Mouse (Mus musculus) myocyte (in vitro differentiated cells): ENCODE measurements around the gene Herc3. TPM values are rescaled to one million over a fixed set of nuclear protein-coding genes. Genes with fewer than 3 reads are reported as not detected.

Experiments
- H3K27me3 ChIP-seq: one replicate; pipeline ENCODE4 v1.6.1; 2011; ENCODE audit not compliant: control insufficient read depth, insufficient read depth, insufficient read length
- H3K36me3 ChIP-seq: one replicate; pipeline ENCODE4 v1.6.1; 2011; ENCODE audit not compliant: control insufficient read depth, insufficient read depth
- H3K4me2 ChIP-seq: one replicate; pipeline ENCODE4 v1.6.1; 2011; ENCODE audit warnings: low read depth, control low read depth
- H3K4me3 ChIP-seq: one replicate; pipeline ENCODE4 v1.5.1; 2011; ENCODE audit warnings: mild to moderate bottlenecking, control low read depth, moderate library complexity
- H3K79me2 ChIP-seq: one replicate; pipeline ENCODE4 v1.6.1; 2011; ENCODE audit not compliant: control insufficient read depth, insufficient read depth
- H3ac ChIP-seq: one replicate; pipeline ENCODE4 v1.6.1; 2011; ENCODE audit not compliant: control insufficient read depth, insufficient read length
- CEBPB ChIP-seq: IDR thresholded peaks from 2 replicates; pipeline ENCODE4 v1.6.1; 2011; ENCODE audit warnings: mild to moderate bottlenecking, moderate library complexity; ENCODE audit not compliant: poor library complexity, insufficient read depth, severe bottlenecking
- E2F4 ChIP-seq: IDR thresholded peaks from one replicate; pipeline ENCODE4 v1.6.1; 2011; ENCODE audit warnings: mild to moderate bottlenecking, control low read depth, moderate library complexity; ENCODE audit not compliant: insufficient read depth
- MAX ChIP-seq: IDR thresholded peaks from one replicate; pipeline ENCODE4 v1.6.1; 2011; ENCODE audit warnings: low read depth, mild to moderate bottlenecking, control low read depth
- MYOD1 ChIP-seq, 3 experiments: IDR thresholded peaks; one replicate each; pipeline ENCODE4 v1.6.1; 2011; ENCODE audit warnings: control low read depth in 2 of 3, low read depth in 2 of 3, mild to moderate bottlenecking in 2 of 3, moderate library complexity in 1 of 3; ENCODE audit not compliant: insufficient read length in 2 of 3, control insufficient read depth in 1 of 3
- MYOG ChIP-seq, 3 experiments: IDR thresholded peaks; one replicate each; pipeline ENCODE4 v1.6.1; 2011; ENCODE audit warnings: control low read depth in 2 of 3, low read depth in 2 of 3, mild to moderate bottlenecking in 2 of 3; ENCODE audit not compliant: insufficient read length in 2 of 3, control insufficient read depth in 1 of 3, insufficient read depth in 1 of 3
- POLR2A ChIP-seq: IDR thresholded peaks from one replicate; pipeline ENCODE4 v1.6.1; 2011; ENCODE audit warnings: low read depth, mild to moderate bottlenecking, control low read depth, moderate library complexity; ENCODE audit not compliant: insufficient read length
- POLR2AphosphoS2 ChIP-seq: IDR thresholded peaks from one replicate; pipeline ENCODE4 v1.6.1; 2011; ENCODE audit warnings: low read depth, control low read depth; ENCODE audit not compliant: insufficient read length
- REST ChIP-seq: IDR thresholded peaks from one replicate; pipeline ENCODE4 v1.6.1; 2011; ENCODE audit warnings: mild to moderate bottlenecking, control low read depth, moderate library complexity; ENCODE audit not compliant: insufficient read depth, insufficient read length
- SRF ChIP-seq: IDR thresholded peaks from one replicate; pipeline ENCODE4 v1.6.1; 2011; ENCODE audit warnings: low read depth; ENCODE audit not compliant: control insufficient read depth, insufficient read length
- TCF12 ChIP-seq: IDR thresholded peaks from one replicate; pipeline ENCODE4 v1.6.1; 2011; ENCODE audit warnings: mild to moderate bottlenecking, control low read depth; ENCODE audit not compliant: poor library complexity, insufficient read depth, severe bottlenecking
- TCF3 ChIP-seq: IDR thresholded peaks from one replicate; pipeline ENCODE4 v1.6.1; 2011; ENCODE audit warnings: low read depth, control low read depth; ENCODE audit not compliant: insufficient read length
- USF1 ChIP-seq: IDR thresholded peaks from one replicate; pipeline ENCODE4 v1.6.1; 2011; ENCODE audit warnings: low read depth, mild to moderate bottlenecking, control low read depth, moderate library complexity
- polyA plus RNA-seq: library from polyadenylated mRNA; unstranded; fragments of >200 nt; fragmentation: generic; extraction: Trizol; gene quantifications from one replicate; pipeline ENCODE4 v1.2.1, GENCODE M21; 2012; ENCODE audit warnings: missing spikeins

The Herc3 gene
- polyA plus RNA-seq, 1 experiment, result 4.5 TPM

DNA sequence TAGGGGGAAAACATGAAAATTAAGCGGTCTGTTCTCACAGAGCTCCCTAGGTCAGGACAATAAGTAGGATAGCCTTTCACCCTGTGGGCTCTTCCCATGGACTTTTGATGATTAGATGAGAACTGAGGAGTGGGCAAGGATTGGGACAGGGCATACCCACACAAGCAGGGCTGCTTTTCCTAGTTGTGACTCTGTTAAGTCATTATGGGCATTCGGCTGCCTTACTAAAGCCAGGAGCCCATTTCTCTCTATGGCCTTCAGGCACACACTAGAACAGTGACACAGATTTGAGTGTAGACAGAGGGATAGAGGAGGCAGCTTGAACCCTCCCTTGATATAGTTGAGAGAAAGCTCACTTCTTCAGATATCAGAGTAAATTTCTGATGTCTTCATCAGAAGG lies 132.8 kb downstream of the Herc3 start:
- H3K4me2 ChIP-seq, result no peak overlapping the region
- no peaks in the 10 kb centered on the region for H3K79me2 ChIP-seq
- H3K4me3 ChIP-seq, result no peak overlapping the region
- H3K27me3 ChIP-seq, result no peaks in the 10 kb centered on the region
- TF ChIP-seq REST, result no peak
- TF ChIP-seq POLR2A, result no peak
- no peak for TF ChIP-seq E2F4
- no peak for TF ChIP-seq USF1
- no peak for TF ChIP-seq CEBPB
- no peak for TF ChIP-seq TCF12
- TF ChIP-seq MYOD1 (IDR thresholded peaks at IDR 0.05; ENCODE audit: control insufficient read depth in 1 of 3, insufficient read length in 2 of 3, low read depth in 2 of 3), result no peak
- no peak for TF ChIP-seq TCF3
- H3K36me3 ChIP-seq, result no peaks in the 10 kb centered on the region
- no peak overlapping the region for H3ac ChIP-seq

DNA sequence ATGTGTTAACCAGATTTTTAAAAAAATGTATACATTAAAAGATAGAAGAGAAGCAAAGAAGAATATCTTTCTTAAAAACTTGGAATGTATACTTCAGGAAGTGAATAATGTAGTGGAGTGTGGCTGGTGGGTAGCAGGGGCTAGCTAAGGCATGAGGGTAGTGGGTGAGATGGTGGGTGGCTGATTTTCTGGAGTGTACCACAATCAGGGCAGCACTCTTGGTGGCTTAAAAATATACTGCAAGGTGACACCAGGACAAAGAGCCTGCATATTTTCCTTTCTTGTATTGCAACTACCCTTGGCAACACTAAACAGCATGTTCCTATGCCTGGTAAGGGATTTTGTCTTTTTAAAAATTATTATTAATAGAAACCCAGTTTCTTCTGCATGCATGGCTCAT lies 133.3 kb downstream of the Herc3 start:
- H3K36me3 ChIP-seq, result no peaks in the 10 kb centered on the region
- TF ChIP-seq CEBPB, result no peak
- TF ChIP-seq POLR2AphosphoS2, result no peak
- no peak for TF ChIP-seq MYOG (IDR thresholded peaks at IDR 0.05; ENCODE audit: control insufficient read depth in 1 of 3, insufficient read depth in 1 of 3, insufficient read length in 2 of 3, low read depth in 2 of 3)
- TF ChIP-seq MAX, result no peak
- TF ChIP-seq MYOD1 (IDR thresholded peaks at IDR 0.05; ENCODE audit: control insufficient read depth in 1 of 3, insufficient read length in 2 of 3, low read depth in 2 of 3), result no peak
- TF ChIP-seq POLR2A, result no peak
- no peak for TF ChIP-seq REST
- TF ChIP-seq TCF12, result no peak
- no peak for TF ChIP-seq SRF
- TF ChIP-seq E2F4, result no peak
- TF ChIP-seq TCF3, result no peak
- no peak for TF ChIP-seq USF1
- H3K4me2 ChIP-seq, result no peak overlapping the region
- H3K79me2 ChIP-seq, result no peaks in the 10 kb centered on the region
- no peaks in the 10 kb centered on the region for H3K27me3 ChIP-seq
- no peak overlapping the region for H3ac ChIP-seq
- H3K4me3 ChIP-seq, result no peak overlapping the region

DNA sequence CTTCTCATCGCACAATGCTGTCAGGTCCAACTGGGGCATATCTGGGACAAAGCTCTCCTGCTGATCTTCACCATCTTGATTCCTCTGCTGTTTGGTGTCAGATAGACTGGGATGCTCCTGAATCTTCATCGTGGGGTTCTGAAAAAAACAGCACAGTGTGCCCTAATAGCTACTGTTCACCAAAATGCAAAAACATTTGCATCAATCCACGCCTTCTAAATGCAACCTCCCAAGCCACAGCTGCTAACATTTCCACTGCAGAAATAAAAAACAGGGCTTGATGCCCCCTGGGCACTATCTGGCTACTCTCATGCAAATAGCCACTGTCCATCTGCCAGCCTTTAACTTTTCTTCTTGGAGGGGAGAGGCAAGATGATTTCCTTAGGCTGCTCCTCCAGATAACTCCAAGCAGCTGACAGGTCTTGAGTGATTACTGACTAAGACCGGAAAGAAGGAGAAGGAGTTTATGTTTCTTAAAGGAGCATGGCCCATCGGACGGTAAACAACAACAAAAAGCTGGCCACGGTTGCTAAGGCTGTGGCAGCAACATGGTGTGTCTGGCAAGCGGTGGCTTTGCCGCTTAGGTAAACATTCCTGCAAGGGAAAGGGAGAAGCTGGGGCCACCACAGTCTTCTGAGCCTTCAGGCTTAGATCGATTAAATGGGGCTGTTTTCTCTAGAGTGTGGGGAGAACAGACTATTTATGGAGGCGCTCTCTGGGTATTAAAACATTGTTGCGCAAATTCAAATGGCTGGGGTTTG lies 134.0 kb downstream of the Herc3 start:
- no peak overlapping the region for H3ac ChIP-seq
- no peak for TF ChIP-seq E2F4
- TF ChIP-seq MAX, result no peak
- no peak for TF ChIP-seq POLR2AphosphoS2
- no peak for TF ChIP-seq POLR2A
- no peak for TF ChIP-seq CEBPB
- TF ChIP-seq USF1, result no peak
- TF ChIP-seq TCF12, result no peak
- no peak for TF ChIP-seq MYOD1 (IDR thresholded peaks at IDR 0.05; ENCODE audit: control insufficient read depth in 1 of 3, insufficient read length in 2 of 3, low read depth in 2 of 3)
- TF ChIP-seq SRF, result no peak
- TF ChIP-seq MYOG (IDR thresholded peaks at IDR 0.05; ENCODE audit: control insufficient read depth in 1 of 3, insufficient read depth in 1 of 3, insufficient read length in 2 of 3, low read depth in 2 of 3), result no peak
- H3K4me3 ChIP-seq, result no peak overlapping the region
- H3K79me2 ChIP-seq, result no peaks in the 10 kb centered on the region
- no peak overlapping the region for H3K4me2 ChIP-seq
- no peaks in the 10 kb centered on the region for H3K36me3 ChIP-seq
- no peaks in the 10 kb centered on the region for H3K27me3 ChIP-seq

DNA sequence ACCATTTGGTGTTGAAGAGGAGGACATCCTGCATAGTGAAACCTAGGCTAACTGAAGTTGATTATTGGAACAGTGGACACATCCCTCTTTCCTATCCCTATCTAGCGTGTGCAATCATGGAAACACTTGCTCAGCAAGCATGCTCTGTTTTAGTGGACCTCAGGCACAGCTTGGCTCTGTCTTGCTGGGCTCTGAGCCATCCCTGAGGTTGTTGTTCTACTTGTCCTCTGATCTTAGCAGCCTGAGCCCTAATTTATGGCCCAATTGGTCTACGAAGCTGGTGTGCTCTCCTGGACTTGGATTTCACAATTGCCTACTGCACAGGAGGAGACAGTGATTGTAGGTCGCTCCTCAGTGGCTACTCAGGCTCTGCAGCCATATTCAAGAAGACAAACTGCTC lies 137.0 kb downstream of the Herc3 start:
- Histone ChIP-seq H3ac (no peak overlapping the region), H3K4me3 (no peak overlapping the region), H3K36me3 (no peaks in the 10 kb centered on the region), H3K79me2 (no peaks in the 10 kb centered on the region), H3K4me2 (no peak overlapping the region), H3K27me3 (no peaks in the 10 kb centered on the region)
- no peak for TF ChIP-seq MYOG (IDR thresholded peaks at IDR 0.05; ENCODE audit: control insufficient read depth in 1 of 3, insufficient read depth in 1 of 3, insufficient read length in 2 of 3, low read depth in 2 of 3)

Other genes with a start within 250 kb of the Herc3 start
- gene Abcg2, start 246.9 kb upstream of the Herc3 start, polyA plus RNA-seq, result 25.0 TPM
- 0.11 TPM for gene Nap1l5, start 75.6 kb downstream of the Herc3 start, polyA plus RNA-seq
- gene Fam13a, start 193.1 kb downstream of the Herc3 start, polyA plus RNA-seq, result 0.43 TPM